In the genomic region with DNA sequence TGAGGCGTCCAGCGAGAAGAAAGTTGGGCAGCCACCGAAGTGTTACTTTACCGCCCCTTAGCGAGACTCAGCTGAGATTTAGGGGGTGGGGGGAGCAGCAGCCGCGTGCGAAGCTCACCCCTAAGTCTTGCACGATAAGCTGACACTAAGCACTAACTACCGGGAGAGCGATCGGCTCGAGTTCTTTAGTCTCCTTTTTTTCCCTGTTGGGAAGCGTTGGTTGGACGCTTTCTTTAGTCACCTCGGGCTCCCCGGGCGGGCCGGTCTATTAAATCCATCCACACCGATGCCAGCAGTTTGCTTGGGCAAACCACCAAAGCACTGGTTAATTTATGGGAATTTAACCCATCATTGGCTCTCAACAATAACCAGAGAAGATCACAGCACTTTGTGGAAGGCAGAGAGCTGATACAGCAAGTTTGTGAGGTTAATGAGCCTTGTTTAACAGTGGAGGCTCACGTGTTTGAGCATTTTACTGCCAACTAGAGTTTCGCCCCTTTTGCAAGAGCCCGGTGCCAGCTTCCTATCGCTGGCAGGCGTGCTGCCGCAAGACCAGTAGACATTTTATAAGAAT, we compare ENCODE assay signal across 8 mouse cellular contexts. TPM values are rescaled to one million over a fixed set of nuclear protein-coding genes. Genes with fewer than 3 reads are reported as not detected.
DNase-seq lines count a peak whose midpoint lies in the region; ATAC-seq and TF ChIP-seq lines count a peak whose summit lies in the region.

No protein-coding gene starts in this region.

- H3K27me3 ChIP-seq in C2C12 (ENCODE audit: control insufficient read depth, insufficient read depth, insufficient read length): no peaks in the 10 kb centered on the region
- no peaks in the 10 kb centered on the region for H3K27me3 ChIP-seq in MEL (ENCODE audit: control insufficient read depth in 1 of 2, insufficient read depth in 2 of 2, low read length in 2 of 2)
- no peaks in the 10 kb centered on the region for H3K27me3 ChIP-seq in heart, embryonic 10.5 days (ENCODE audit: insufficient read depth, poor library complexity, severe bottlenecking)
- peaks cover 33% of the 10 kb centered on the region for H3K27me3 ChIP-seq in liver, embryonic 14.5 days (ENCODE audit: control insufficient read depth, insufficient read depth, low read length)
- 0 out of 2 replicates have a peak, but pooled peaks cover 3% of the 10 kb centered on the region for H3K27me3 ChIP-seq in neural tube, embryonic 11.5 days (ENCODE audit: control insufficient read depth, insufficient read depth, low read length)

- TF ChIP-seq CTCF in C2C12 (IDR thresholded peaks at IDR 0.05; ENCODE audit: control insufficient read depth, insufficient read depth, insufficient read length) (no peak), MEL (IDR thresholded peaks at IDR 0.05 in 2 of 3, conservative IDR thresholded peaks at IDR 0.05 in 1 of 3; ENCODE audit: control insufficient read depth in 1 of 3, insufficient read depth in 1 of 3, low read depth in 2 of 3, low read length in 3 of 3, poor library complexity in 1 of 3, severe bottlenecking in 1 of 3) (no peak)
- no peak for TF ChIP-seq CTCF in liver, embryonic 14.5 days (IDR thresholded peaks at IDR 0.05; ENCODE audit: low read depth)

- H3K4me3 ChIP-seq in C2C12 (ENCODE audit: insufficient read depth, poor library complexity, severe bottlenecking) (peak overlapping the region; percentile 66), MEL (ENCODE audit: control insufficient read depth in 1 of 2, insufficient read depth in 1 of 2, low read depth in 2 of 2, low read length in 2 of 2) (peak overlapping the region; percentile 63 to 95)
- peak overlapping the region; percentile 95 for H3K4me3 ChIP-seq in heart, embryonic 10.5 days
- H3K4me3 ChIP-seq in liver, embryonic 14.5 days (ENCODE audit: insufficient read depth in 1 of 2, low read depth in 2 of 2, low read length in 2 of 2): peak overlapping the region; percentile 55 to 65
- peak overlapping the region; percentile 81 for H3K4me3 ChIP-seq in neural tube, embryonic 11.5 days (ENCODE audit: low read depth, low read length)

- peak overlapping the region; percentile 93 for H3ac ChIP-seq in C2C12 (ENCODE audit: control insufficient read depth, insufficient read length, low read depth)

- no peak for ATAC-seq in liver, embryonic 14.5 days (ENCODE audit: insufficient read depth)
- peak; percentile 43 for ATAC-seq in neural tube, embryonic 11.5 days (ENCODE audit: insufficient read depth, low FRiP score, low TSS enrichment)

- no peaks in the 10 kb centered on the region for H3K9me3 ChIP-seq in MEL (replicated peaks; ENCODE audit: insufficient read depth, low read length)
- H3K9me3 ChIP-seq in heart, embryonic 10.5 days: no peaks in the 10 kb centered on the region
- H3K9me3 ChIP-seq in liver, embryonic 14.5 days (ENCODE audit: control insufficient read depth, low read length): no peaks in the 10 kb centered on the region
- no peaks in the 10 kb centered on the region for H3K9me3 ChIP-seq in neural tube, embryonic 11.5 days (ENCODE audit: control insufficient read depth, low read length)

- peak overlapping the region; percentile 86 for H3K9ac ChIP-seq in MEL (ENCODE audit: control insufficient read depth, low read depth, low read length, poor library complexity, severe bottlenecking)
- peak overlapping the region; percentile 12; the same call in 1 of the 2 replicates for H3K9ac ChIP-seq in liver, embryonic 14.5 days (replicated peaks)
- peak overlapping the region; percentile 87 for H3K9ac ChIP-seq in neural tube, embryonic 11.5 days (ENCODE audit: low read length)

- peak overlapping the region; percentile 84 for H3K4me2 ChIP-seq in liver, embryonic 14.5 days (ENCODE audit: low read depth)
- H3K4me2 ChIP-seq in neural tube, embryonic 11.5 days (ENCODE audit: low read depth): peak overlapping the region; percentile 74

- H3K79me2 ChIP-seq in C2C12 (ENCODE audit: control insufficient read depth, insufficient read depth) (peaks cover 60% of the 10 kb centered on the region), MEL (ENCODE audit: control insufficient read depth, insufficient read depth, low read length, poor library complexity) (peaks cover 3% of the 10 kb centered on the region)

- no peak for TF ChIP-seq EP300 in MEL (IDR thresholded peaks at IDR 0.05; ENCODE audit: low read depth in 1 of 2, low read length in 2 of 2)
- TF ChIP-seq EP300 in liver, embryonic 14.5 days (IDR thresholded peaks at IDR 0.05; ENCODE audit: low read depth): no peak

- peaks cover 4 to 11% of the 10 kb centered on the region in 2 experiments; a peak in 2 of 4 replicates for H3K4me1 ChIP-seq in MEL (ENCODE audit: control insufficient read depth in 1 of 2, insufficient read depth in 2 of 2, low read length in 2 of 2)
- peaks cover 25% of the 10 kb centered on the region for H3K4me1 ChIP-seq in heart, embryonic 10.5 days
- peaks cover 0 to 5% of the 10 kb centered on the region in 2 experiments; a peak in 2 of 4 replicates for H3K4me1 ChIP-seq in liver, embryonic 14.5 days (replicated peaks; ENCODE audit: control insufficient read depth in 2 of 2, insufficient read depth in 2 of 2, low read length in 1 of 2)
- peaks cover 9% of the 10 kb centered on the region for H3K4me1 ChIP-seq in neural tube, embryonic 11.5 days (ENCODE audit: control insufficient read depth, insufficient read depth, low read length)

- no peak overlapping the region for H3K27ac ChIP-seq in MEL (ENCODE audit: control insufficient read depth, low read depth, low read length)
- peak overlapping the region; percentile 95 for H3K27ac ChIP-seq in heart, embryonic 10.5 days
- no peak overlapping the region for H3K27ac ChIP-seq in liver, embryonic 14.5 days
- H3K27ac ChIP-seq in neural tube, embryonic 11.5 days (ENCODE audit: low read depth, low read length): no peak overlapping the region

- no peak for TF ChIP-seq RAD21 in MEL (IDR thresholded peaks at IDR 0.05; ENCODE audit: low read depth, low read length)

- 3% methylated on average over 26 of the region's 26 CpGs for WGBS in heart, embryonic 10.5 days
- WGBS in liver, embryonic 14.5 days (ENCODE audit: insufficient replicate concordance): 2% methylated on average over 26 of the region's 26 CpGs
- WGBS in neural tube, embryonic 11.5 days: under 1% methylated on average over 26 of the region's 26 CpGs

- no peak for TF ChIP-seq POLR2A in MEL (IDR thresholded peaks at IDR 0.05; ENCODE audit: control insufficient read depth in 1 of 2, insufficient read depth in 1 of 2, low read depth in 1 of 2, low read length in 2 of 2, poor library complexity in 1 of 2)

- peak; percentile 60 for DNase-seq in MEL (ENCODE audit: low read depth, low spot score)
- DNase-seq in cerebellum, postnatal 36 days: peak; percentile 32 to 38
- no peak for DNase-seq in heart, embryonic 10.5 days (ENCODE audit: low spot score)
- peak; percentile 89 to 91 for DNase-seq in kidney, adult 8-10 months
- DNase-seq in liver, embryonic 14.5 days (ENCODE audit: low read depth in 3 of 3, low spot score in 3 of 3): no peak
- DNase-seq in neural tube, embryonic 11.5 days (ENCODE audit: low spot score): peak; percentile 61
- DNase-seq in c-Kit-positive CD71-positive TER-119-positive erythroid progenitor cells, embryonic 14.5 days (ENCODE audit: low spot score): no peak

- H3K36me3 ChIP-seq in C2C12 (ENCODE audit: control insufficient read depth, insufficient read depth) (no peaks in the 10 kb centered on the region), MEL (ENCODE audit: control insufficient read depth in 1 of 2, insufficient read depth in 2 of 2, low read length in 2 of 2) (peaks cover 0 to 12% of the 10 kb centered on the region in 2 experiments; a peak in 2 of 4 replicates)
- no peaks in the 10 kb centered on the region for H3K36me3 ChIP-seq in heart, embryonic 10.5 days
- no peaks in the 10 kb centered on the region for H3K36me3 ChIP-seq in liver, embryonic 14.5 days (replicated peaks; ENCODE audit: control insufficient read depth, insufficient read depth, low read depth)
- H3K36me3 ChIP-seq in neural tube, embryonic 11.5 days (ENCODE audit: control insufficient read depth, insufficient read depth, low read length): no peaks in the 10 kb centered on the region

- H3K79me3 ChIP-seq in C2C12 (ENCODE audit: low read depth): peaks cover 46% of the 10 kb centered on the region

TF ChIP-seq in C2C12, 6 proteins besides CTCF, POLR2A, EP300 and RAD21:
- TF ChIP-seq MAX (IDR thresholded peaks at IDR 0.05) (peak; percentile 42), FOSL1 (IDR thresholded peaks at IDR 0.05; ENCODE audit: insufficient read depth, low read length, poor library complexity, severe bottlenecking) (no peak)

TF ChIP-seq in MEL, 35 proteins besides CTCF, POLR2A, EP300 and RAD21 (continues in another document):
- TF ChIP-seq ZMIZ1 (IDR thresholded peaks at IDR 0.05; ENCODE audit: low read depth, low read length) (no peak), CHD2 (IDR thresholded peaks at IDR 0.05; ENCODE audit: low read length) (no peak), MAFK (IDR thresholded peaks at IDR 0.05; ENCODE audit: borderline replicate concordance, low read depth, low read length) (peak; percentile 29; the same call in 1 of the 2 replicates), MXI1 (IDR thresholded peaks at IDR 0.05; ENCODE audit: low read depth, low read length) (peak; percentile 73), MEF2A (IDR thresholded peaks at IDR 0.05; ENCODE audit: extremely low read depth, insufficient replicate concordance, low read depth, low read length, poor library complexity, severe bottlenecking) (no peak), USF1 (IDR thresholded peaks at IDR 0.05; ENCODE audit: low read depth, low read length) (0 out of 2 replicates have a peak, but pooled peaks have one; percentile 38), JUND (IDR thresholded peaks at IDR 0.05; ENCODE audit: low read depth, low read length) (no peak)

RNA-seq across cellular contexts. Expression of a gene that starts 1.0 kb away (rescaled TPM):
- polyA plus RNA-seq in C2C12 (2012; fragmentation: generic; extraction: Trizol): 8.6 TPM
- total RNA-seq in MEL (2012; rRNA removed): 3.0 and 3.6 TPM in 2 replicates
- polyA plus RNA-seq in MEL (2012; ENCODE audit: insufficient read depth in 1 of 2, insufficient read length in 2 of 2, low read depth in 1 of 2, low replicate concordance in 2 of 2, missing spikeins in 1 of 2): 1 to 10 TPM in 1 of 2 experiments, not detected in 1; 3.8 TPM
- polyA plus RNA-seq in heart, embryonic 10.5 days (2016; fragmentation: Nextera tagmentation; extraction: Ambion mirVana): 8.7 and 9.8 TPM in 2 replicates
- polyA plus RNA-seq in liver, embryonic 14.5 days (2012; rRNA removed): 0.52 and 0.68 TPM in 2 replicates
- 0.88 and 0.99 TPM in 2 replicates for polyA plus RNA-seq in liver, embryonic 14.5 days (2014; fragmentation: Nextera tagmentation; extraction: Ambion mirVana)
- 6.3 and 7.7 TPM in 2 replicates for polyA plus RNA-seq in neural tube, embryonic 11.5 days (2014; fragmentation: Nextera tagmentation; extraction: Ambion mirVana)

RNA-seq across cellular contexts. Expression of a gene that starts 43.1 kb away (rescaled TPM):
- polyA plus RNA-seq in C2C12 (2012; fragmentation: generic; extraction: Trizol): 67.3 TPM
- total RNA-seq in MEL (2012; rRNA removed): 165 and 174 TPM in 2 replicates
- 100 to 1,000 TPM; 123 to 218 TPM for polyA plus RNA-seq in MEL (2012; ENCODE audit: insufficient read depth in 1 of 2, insufficient read length in 2 of 2, low read depth in 1 of 2, low replicate concordance in 2 of 2, missing spikeins in 1 of 2)
- polyA plus RNA-seq in heart, embryonic 10.5 days (2016; fragmentation: Nextera tagmentation; extraction: Ambion mirVana): 61.5 and 79.9 TPM in 2 replicates
- 23.4 and 27.3 TPM in 2 replicates for polyA plus RNA-seq in liver, embryonic 14.5 days (2012; rRNA removed)
- 35.1 and 35.3 TPM in 2 replicates for polyA plus RNA-seq in liver, embryonic 14.5 days (2014; fragmentation: Nextera tagmentation; extraction: Ambion mirVana)
- polyA plus RNA-seq in neural tube, embryonic 11.5 days (2014; fragmentation: Nextera tagmentation; extraction: Ambion mirVana): 71.7 and 80.0 TPM in 2 replicates

Comparison
In these comparisons a context has a peak if more than half of its experiments do, and no peak if none do; other contexts are left out.
1. DNase-seq: peak in MEL (single experiment), cerebellum, postnatal 36 days (2 of 2), kidney, adult 8-10 months (2 of 2) and neural tube, embryonic 11.5 days (single experiment); none in heart, embryonic 10.5 days (single experiment), liver, embryonic 14.5 days (0 of 3) and c-Kit-positive CD71-positive TER-119-positive erythroid progenitor cells, embryonic 14.5 days (single experiment).
2. H3K9ac ChIP-seq: peak in every context shown above with its lines; median percentile 87 in neural tube, embryonic 11.5 days; 86 in MEL; 12 in liver, embryonic 14.5 days.
3. Peak in every context shown above with its lines, with median percentiles within 50 percentile points of each other: H3K4me3 ChIP-seq.